Mouse (Mus musculus) thymus, postnatal 36 days (tissue): Measurements from ENCODE around the gene Nt5e.

Source experiments
- DNase-seq, 2 experiments: peaks; one replicate each; pipeline ENCODE4 v3.0.0; 2022; ENCODE audit warnings: mixed read lengths in 2 of 2

Gene Nt5e

DNA sequence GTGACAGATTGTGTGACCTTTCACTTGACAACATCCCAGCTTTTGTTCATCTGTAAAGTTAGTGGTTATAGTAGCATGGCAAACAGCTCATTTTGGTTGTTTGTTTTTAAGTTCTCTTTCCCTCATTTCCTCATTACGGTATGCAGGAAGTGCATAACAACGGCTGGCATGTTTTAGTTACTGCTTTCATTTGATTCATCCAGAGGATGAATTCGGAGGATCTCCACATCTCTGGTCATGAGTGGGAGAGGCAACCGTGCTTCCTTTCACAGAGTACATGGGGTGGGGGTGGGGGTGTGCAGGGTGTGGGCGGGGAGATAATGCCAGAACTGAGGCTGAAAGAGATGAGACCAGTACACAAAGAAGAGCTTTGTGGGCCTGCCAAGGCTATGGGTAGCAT lies 19.9 kb downstream of the Nt5e start:
- no peak for DNase-seq

DNA sequence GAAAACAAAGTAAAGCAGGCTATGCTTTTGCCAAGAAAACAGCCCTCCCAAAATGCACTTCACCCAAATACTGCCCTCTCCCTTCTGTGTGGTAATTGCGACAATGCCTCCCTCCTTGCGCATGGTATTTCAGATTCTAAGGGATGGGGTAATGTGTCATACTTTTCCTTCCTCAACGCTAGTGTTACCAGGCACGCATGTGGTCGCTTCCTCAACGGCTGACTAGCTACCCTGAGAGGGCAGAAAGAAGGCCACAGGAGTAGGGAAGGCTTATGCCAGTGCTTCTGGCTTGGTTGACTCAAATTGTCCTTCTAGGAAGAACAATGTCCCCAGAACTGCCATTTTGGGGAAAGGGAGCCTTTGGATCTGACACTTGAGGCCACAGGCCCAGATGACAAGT lies 21.6 kb downstream of the Nt5e start:
- DNase-seq = no peak

DNA sequence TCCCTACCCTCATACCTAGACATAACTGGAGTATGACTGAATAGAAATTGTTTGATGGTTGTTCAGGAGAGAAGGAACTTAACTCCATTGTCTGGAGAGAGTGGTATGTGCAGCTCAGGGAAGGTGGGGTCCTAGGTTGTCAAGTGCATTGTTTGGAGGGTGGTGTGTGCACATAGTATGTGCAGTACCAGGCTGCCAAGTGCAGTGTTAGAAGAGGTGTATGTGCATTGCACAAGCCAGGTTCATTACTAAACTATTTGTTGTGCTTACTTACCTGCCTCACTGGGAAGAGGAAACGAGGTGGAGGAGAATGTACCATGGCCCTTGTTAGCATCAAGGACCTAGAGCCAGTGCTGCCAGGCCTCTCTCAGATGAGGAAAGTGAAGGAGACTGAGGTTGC lies 23.3 kb downstream of the Nt5e start:
- no peak for DNase-seq

DNA sequence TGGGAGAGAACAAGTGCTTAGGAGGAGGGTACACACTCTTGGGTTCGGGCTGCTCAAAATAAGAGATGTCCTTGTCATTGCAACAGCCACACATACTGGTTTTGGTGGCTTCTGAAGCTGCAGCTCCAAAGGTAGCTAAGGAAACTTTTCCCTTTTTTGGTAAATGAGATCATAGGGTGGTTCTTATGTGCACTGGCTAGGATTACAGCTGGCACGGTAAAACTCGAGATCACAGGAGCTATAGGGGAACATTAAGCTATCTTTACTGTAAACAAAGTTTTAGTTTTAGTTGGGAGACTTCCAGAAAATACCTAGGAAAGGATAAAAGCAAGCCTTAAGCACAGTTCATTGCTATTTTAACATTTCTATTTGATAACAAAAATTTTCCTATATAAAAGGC lies 24.2 kb downstream of the Nt5e start:
- no peak for DNase-seq

DNA sequence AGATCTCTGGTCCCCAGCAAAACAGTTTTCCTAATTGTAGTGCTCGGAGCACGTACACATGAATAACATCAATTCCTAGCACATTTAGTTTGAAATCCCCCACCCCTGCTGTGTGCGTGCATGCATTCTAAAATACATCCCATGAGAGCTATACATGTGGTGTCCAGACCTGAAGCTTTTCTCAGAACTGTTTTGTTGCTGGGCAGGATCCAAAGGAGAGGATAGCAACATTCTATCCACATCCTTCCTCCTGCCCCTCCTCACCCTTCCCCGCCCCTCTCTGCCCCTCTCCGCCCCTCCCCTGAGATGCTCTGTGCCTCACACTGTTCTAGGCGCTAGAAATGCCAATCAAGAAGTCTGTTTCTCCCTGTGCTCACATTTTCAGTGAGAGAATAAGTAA lies 25.7 kb downstream of the Nt5e start:
- DNase-seq = no peak

DNA sequence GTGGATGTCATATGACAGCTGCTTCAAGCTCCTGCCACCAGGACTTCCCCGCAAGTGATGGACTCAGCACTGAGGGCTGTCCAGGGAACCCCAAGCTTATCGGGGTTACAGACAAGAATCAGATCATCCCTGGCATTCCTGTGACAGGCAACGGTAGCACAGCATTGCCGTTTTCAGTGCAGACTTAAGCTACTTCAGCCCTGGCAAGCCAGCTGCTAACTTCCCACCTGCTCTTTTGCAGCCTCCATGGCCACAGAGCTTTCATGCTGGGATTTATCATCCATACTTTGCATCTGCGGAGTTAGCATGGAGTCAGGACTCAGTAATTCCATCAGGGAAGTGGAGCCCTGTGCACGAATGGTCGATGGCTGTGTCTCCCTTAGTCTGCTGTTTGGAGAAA lies 26.5 kb downstream of the Nt5e start:
- DNase-seq = no peak

DNA sequence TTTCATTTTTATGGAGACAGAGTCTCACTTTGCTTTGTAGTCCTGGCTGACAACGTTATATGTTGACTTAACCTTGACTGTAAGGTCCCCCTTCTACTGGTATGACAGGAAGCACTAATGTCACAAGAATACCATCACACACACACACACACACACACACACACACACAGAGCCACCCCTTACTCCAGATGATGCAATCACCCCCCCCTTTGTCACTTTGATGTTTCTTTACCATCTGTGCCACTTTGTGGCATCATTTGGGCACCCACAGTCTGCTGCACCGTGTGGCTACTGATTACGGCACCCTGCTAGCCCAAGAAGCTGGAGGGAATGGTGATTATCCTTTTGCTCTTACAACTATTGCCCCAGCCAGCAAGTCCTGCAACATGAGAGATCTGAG lies 30.2 kb downstream of the Nt5e start:
- DNase-seq = no peak

GRCm38 (mm10) chr9:88359140-88359539 lies 32.1 kb downstream of the Nt5e start:
- no peak for DNase-seq

- no peak for DNase-seq
Measured at GRCm38 (mm10) chr9:88361211-88361909, 34.4 kb downstream of the Nt5e start.

DNA sequence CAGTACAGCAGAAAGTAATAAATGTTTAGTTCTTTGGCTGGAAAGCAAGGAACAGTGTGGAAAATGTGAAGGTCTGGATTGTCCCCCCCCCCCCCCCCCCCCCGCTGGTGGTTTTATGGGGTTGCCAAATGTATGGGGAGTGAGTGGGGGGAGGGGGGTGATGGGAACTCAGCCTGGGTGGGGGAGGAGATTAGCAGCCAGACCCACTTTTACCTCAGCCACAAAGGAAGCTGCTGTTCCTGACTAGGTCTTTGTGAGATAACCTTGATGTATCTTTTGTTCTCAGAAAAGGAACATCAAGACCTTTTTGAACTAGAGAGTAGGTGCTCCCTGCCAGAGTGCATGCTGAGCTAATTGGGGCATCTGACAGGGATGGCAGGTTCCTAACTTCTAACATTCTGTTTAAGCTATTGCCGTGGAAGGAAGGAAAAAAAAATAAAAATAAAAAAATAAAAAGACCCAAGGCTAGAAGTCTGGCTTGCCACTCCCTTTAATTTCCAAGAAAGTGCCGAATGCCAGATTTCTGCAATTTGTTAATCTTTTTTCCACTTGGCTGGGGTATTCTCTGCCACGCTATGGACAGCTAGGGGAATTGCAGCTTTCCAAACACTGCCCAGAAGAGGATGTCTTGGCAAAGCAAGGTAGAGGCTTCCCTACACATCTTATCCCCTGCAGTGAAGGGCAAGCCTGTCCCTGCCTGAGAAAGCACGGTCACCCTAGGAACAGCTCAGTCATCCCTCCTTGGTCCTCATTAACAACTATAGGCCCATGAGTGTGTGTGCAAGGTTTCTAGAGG lies 35.3 kb downstream of the Nt5e start:
- peak in 1 of 2 experiments; percentile 20 for DNase-seq

GRCm38 (mm10) chr9:88363102-88363501 lies 36.1 kb downstream of the Nt5e start:
- no peak for DNase-seq

DNA sequence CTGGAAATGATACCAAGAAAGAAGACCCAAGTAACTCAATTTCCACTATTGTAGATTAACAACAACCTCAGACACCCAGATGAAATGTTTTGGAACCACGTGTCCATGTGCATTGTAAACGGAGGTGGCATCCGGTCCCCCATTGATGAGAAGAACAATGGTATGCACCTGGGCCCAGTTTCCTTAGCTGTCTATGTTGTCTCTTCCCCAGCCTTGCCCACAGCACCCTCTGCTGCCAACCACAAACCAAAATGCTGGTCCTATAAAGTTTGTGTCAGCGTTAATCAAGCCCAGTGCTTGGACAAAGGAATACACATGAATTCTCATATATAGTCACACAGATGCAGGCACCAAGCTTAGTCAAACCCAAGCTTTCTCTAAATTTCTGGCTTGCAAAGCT lies 39.3 kb downstream of the Nt5e start:
- DNase-seq = peak; percentile 64 to 74

DNA sequence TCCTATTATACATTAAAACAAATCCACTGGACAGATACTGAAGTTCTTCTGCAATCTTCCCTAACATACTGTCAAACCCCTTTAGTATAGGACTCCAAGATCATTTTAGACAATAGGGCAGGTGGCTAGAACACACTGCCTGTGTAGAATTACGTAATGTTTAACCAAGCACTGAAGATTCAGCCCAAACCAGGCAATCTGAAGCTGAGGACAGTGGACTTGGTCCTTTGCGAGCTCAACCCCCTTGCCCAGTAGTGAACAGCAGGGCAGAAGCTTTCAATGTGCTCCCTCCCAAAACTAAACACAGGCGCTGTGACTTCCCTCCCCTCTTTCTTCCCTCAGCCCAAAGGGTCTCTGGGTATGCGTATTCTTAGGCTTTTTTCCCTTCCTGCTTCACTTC lies 39.8 kb downstream of the Nt5e start:
- DNase-seq = no peak

DNA sequence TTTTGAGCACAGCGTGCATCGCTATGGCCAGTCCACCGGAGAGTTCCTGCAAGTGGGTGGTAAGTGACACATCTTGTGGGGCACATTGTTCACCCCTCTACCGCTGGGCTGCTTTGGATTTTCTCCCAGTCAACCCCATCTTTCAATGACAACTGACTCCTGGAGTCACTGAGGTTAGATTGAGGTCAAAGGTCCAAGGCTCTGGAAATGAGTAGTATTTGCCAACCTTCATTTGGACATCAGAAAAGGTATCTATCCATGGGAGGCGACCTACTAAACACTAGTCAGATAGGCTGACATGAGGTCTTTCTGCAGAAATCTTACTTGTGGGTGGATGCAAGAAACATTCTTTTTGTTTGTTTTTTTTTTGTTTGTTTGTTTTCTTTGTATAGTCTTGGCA lies 40.3 kb downstream of the Nt5e start:
- no peak for DNase-seq

GRCm38 (mm10) chr9:88367751-88368150 lies 40.8 kb downstream of the Nt5e start:
- DNase-seq = no peak

GRCm38 (mm10) chr9:88368476-88368875 lies 41.5 kb downstream of the Nt5e start:
- DNase-seq = no peak

GRCm38 (mm10) chr9:88369666-88370065 lies 42.7 kb downstream of the Nt5e start:
- DNase-seq = no peak

DNA sequence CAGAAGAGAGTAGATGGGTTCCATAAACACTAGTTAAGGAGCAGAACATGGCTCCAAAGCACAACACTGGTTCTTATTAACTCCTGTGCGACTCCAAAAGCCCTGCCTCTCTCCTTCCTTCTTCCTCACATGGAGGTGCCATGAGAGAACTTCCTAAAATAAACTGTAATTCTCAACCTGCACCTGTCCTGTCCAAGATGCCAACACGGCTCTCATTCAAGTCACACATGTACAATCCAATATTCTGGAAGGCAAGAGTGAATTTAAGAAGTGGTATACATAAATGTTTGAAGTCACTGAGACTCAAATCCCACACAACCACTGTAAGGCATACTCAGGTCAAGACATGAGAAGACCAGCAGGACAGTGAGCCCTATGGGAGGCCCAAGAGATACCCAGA lies 44.2 kb downstream of the Nt5e start:
- no peak for DNase-seq

GRCm38 (mm10) chr9:88373001-88373400 lies 46.0 kb downstream of the Nt5e start:
- no peak for DNase-seq

GRCm38 (mm10) chr9:88377483-88377882 lies 50.5 kb downstream of the Nt5e start:
- no peak for DNase-seq

DNA sequence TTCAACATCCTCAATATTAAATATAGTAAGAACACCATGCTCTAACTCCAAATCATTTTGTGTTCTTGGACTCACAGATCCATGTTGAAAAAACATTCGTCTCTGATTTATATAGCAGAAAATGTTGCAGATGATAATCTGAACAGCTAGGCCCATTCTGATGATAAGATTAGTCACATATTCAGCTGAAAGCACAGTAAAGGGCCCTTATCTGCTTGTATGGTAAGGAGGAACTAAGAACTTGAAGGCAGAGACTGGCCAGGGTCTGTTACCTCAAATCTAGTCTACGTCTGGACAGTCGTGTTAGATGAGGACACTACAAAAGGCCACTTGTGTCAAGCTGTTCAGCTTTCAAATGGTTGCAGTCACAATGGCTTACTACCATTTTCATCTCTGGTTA lies 52.1 kb downstream of the Nt5e start:
- DNase-seq = no peak

DNA sequence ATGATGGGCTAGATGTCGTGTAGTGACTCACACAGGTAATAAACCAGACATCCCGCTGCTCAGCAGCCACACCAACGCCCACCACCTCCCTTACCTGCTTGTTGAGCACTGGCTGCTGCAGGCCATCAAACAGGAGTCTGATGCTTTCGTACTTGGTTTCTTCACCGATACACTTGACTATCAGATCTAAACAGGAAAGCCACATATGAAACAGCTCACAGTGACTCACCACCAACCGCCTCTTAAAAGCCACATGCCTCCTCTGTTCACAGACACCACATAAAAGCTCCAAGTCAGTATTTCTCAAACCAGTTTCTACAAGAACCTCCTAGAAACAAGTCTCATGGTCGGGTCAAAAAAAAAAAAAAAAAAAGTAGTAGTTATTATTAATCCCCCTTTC lies 53.1 kb downstream of the Nt5e start:
- DNase-seq = peak; percentile 36 to 52

GRCm38 (mm10) chr9:88380542-88380941 lies 53.5 kb downstream of the Nt5e start:
- DNase-seq = no peak

DNA sequence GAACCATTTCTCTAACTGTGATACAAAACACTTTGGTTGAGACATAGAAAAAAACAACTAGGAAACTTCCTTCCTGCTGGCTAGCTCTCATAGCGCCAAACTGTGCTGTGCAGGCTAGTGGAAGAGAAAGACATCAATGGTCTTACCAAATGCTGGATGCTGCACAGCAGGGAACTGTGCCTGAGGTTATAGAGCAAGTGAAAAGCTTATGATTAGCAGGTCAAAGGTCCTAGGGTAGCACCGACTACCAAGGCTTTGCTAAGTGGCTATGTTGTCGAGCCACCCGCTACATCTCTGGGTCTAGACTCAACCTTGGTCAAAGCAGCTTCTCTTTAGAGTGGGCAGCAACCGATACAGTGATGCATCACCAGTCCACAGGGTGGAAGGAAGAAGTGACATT lies 61.8 kb downstream of the Nt5e start:
- no peak for DNase-seq

DNA sequence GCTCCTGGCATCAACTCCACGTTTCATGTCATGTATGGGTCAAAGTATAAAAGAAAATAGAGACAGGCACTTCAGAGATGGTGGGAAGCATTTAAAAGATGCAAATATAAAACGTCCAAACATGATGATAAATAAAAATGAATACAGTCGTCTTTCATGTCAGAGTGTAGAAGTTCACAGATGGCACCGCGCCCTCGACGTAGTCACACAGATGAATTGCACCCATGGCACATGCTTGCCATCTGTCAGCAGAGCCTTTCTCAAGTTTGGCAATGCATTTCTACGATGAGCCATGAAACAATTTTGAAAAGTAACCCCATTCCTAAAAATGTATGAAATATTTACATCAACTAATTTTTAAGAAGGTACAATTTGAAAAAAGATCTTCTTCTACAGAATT lies 67.9 kb downstream of the Nt5e start:
- DNase-seq = no peak
